Mouse (Mus musculus) CH12.LX (cell line): ENCODE measurements at regions not wholly inside any gene's neighbourhood (a gene's known extent, or its start where the extent isn't known, plus 50 kb on each side); places are given as distances from the start of the nearest gene placed in this dataset.

Experiments
- CTCF ChIP-seq, 2 experiments: IDR thresholded peaks in 1 of 2; conservative IDR thresholded peaks in 1 of 2; 2 replicates each; pipeline ENCODE4 v1.5.1; 2011 to 2012; ENCODE audit warnings: low read depth in 2 of 2, low read length in 2 of 2, improper control_type of control experiment in 1 of 2, inconsistent platforms in 1 of 2, mild to moderate bottlenecking in 1 of 2, moderate library complexity in 1 of 2
- ETS1 ChIP-seq: conservative IDR thresholded peaks from 2 replicates; pipeline ENCODE4 v1.6.1; 2012; ENCODE audit warnings: low read depth, mild to moderate bottlenecking, inconsistent platforms, low read length, improper control_type of control experiment, moderate library complexity
- GABPA ChIP-seq: IDR thresholded peaks from 2 replicates; pipeline ENCODE4 v1.6.1; 2012; ENCODE audit warnings: low read depth, low read length, improper control_type of control experiment, inconsistent platforms; ENCODE audit not compliant: insufficient replicate concordance
- NELFE ChIP-seq: IDR thresholded peaks from 2 replicates; pipeline ENCODE4 v1.6.1; 2011; ENCODE audit warnings: low read depth, low read length, improper control_type of control experiment
- POLR2A ChIP-seq: IDR thresholded peaks from 2 replicates; pipeline ENCODE4 v1.6.1; 2011; ENCODE audit warnings: low read depth, mild to moderate bottlenecking, improper control_type of control experiment, low read length
- UBTF ChIP-seq: IDR thresholded peaks from 2 replicates; pipeline ENCODE4 v1.6.1; 2012; ENCODE audit warnings: low read depth, mild to moderate bottlenecking, inconsistent platforms, low read length, improper control_type of control experiment, moderate library complexity
- USF2 ChIP-seq: conservative IDR thresholded peaks from 2 replicates; pipeline ENCODE4 v1.6.1; 2011; ENCODE audit warnings: low read depth, low read length, improper control_type of control experiment
- ZC3H11A ChIP-seq: IDR thresholded peaks from 2 replicates; pipeline ENCODE4 v1.6.1; 2012; ENCODE audit warnings: low read depth, mild to moderate bottlenecking, inconsistent platforms, low read length, improper control_type of control experiment
- ZKSCAN1 ChIP-seq: IDR thresholded peaks from 2 replicates; pipeline ENCODE4 v1.6.1; 2012; ENCODE audit warnings: low read depth, inconsistent platforms, low read length, improper control_type of control experiment, borderline replicate concordance
- ZNF384 ChIP-seq: IDR thresholded peaks from 2 replicates; pipeline ENCODE4 v1.6.1; 2012; ENCODE audit warnings: low read depth, low read length, improper control_type of control experiment, inconsistent platforms

- no peak for TF ChIP-seq ZKSCAN1
- TF ChIP-seq CTCF (conservative IDR thresholded peaks at IDR 0.05 in 1 of 2, IDR thresholded peaks at IDR 0.05 in 1 of 2; ENCODE audit: low read depth in 2 of 2, low read length in 2 of 2): no peak
- no peak for TF ChIP-seq NELFE
- TF ChIP-seq UBTF: no peak
- TF ChIP-seq ETS1: no peak
- no peak for TF ChIP-seq USF2
- no peak for TF ChIP-seq POLR2A
- no peak for TF ChIP-seq GABPA
- TF ChIP-seq ZC3H11A: no peak
- TF ChIP-seq ZNF384: no peak
Observed at GRCm38 (mm10) chr9:46713415-46713814, 285.1 kb upstream of the Gm4791 start.
